Mouse (Mus musculus): ENCODE data around the gene Mycbp2.

GRCm38 (mm10) chr14:103363199-103363598 lies 16.6 kb upstream of the Mycbp2 start:
- TF ChIP-seq CTCF (conservative IDR thresholded peaks at IDR 0.05; ENCODE audit: low read length): no peak
- TF ChIP-seq POU5F1 (IDR thresholded peaks at IDR 0.05; ENCODE audit: borderline replicate concordance, low read length): no peak
- no peak for TF ChIP-seq NANOG (IDR thresholded peaks at IDR 0.05; ENCODE audit: borderline replicate concordance, low read length)

All from E14TG2a.4 (cell line).